Mouse (Mus musculus): ENCODE measurements around the gene Tnrc6c.

Tnrc6c gene

DNA sequence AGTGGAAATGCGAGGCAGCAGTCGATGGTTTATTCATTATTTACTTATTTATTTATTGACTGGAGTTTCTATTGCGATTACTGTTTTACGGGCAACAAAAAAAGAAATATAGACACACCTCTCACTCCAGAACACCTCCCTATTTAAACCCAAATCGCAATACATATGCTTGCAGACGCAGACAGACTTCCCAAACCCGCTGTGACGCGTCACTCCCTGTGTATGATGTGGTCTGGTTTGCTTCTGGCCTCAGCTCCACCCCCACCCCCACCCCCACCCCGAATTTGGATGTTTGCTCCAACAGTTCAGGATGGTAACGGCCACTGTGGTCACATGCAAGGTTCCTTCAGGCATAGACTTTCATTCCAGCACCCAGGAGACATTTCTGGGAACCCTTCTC lies 15.3 kb upstream of the Tnrc6c start:
- DNase-seq, result no peak

DNA sequence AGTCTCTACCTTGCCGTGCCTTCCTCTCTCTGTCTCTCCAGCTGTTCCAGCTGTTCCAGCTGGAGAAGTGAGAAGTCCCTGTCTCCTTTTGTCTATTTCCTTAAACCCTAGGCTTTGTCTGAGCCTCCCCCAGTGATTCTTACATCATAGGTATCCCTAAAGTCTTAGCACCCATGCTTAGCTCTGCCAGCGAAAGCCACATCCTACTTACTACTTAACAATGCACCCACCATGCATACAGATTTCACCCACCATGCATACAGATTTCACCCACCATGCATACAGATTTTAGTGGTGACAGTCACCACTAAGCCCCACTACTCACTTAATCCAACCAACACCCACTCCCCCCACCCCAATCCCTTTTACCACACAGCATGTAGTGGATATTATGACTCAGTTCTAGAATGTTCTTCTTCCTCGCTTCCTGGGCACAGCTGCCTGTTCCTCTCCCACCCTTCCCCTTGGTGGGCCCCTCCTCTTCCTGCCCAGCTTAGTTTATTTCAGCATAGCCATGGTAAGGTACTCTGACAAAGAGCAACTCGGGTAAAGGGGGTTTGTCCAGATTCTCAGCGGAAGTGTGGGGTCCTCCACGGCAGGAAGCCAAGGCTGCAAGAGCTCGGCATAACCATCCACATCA lies 14.6 kb upstream of the Tnrc6c start:
- DNase-seq, result no peak

DNA sequence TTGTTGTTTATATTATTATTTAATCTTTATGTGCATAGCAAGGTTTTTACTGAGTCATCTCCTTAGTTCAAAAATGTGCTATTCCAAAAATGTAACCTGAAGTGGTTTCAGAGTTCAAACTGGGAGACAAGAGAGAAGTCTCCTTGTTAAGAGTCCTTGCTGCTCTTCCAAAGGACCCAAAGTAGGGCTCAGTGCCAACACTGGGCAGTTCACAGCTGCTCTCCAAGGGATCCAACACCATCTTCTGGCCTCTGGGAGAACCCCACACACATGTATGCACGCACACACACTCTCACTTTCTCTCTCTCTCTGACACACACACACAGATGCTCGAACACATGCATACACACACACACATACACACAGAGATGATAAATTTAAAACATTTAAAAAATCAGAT lies 11.9 kb upstream of the Tnrc6c start:
- DNase-seq, result peak in 1 of 2 experiments; percentile 49

DNA sequence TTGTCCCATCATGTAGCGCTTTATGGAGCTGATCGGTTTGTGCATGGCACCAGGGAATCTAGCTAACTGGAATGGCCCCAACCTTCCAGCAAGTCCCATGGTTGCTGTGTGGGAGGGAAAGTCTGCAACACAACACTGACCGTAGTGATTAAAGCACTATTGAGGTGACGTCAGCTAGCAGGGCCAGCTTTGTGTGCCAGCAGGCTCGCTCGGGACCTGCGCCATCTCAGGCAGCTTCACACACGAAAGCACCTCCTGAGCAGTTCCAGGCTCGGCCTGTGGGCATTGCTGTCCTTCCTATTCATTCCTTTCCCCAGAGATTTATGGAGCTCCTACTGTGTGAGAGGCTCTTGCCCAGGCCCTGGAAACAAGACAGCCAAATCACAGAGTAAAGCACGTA lies 10.8 kb upstream of the Tnrc6c start:
- peak; percentile 52 to 69 for DNase-seq

DNA sequence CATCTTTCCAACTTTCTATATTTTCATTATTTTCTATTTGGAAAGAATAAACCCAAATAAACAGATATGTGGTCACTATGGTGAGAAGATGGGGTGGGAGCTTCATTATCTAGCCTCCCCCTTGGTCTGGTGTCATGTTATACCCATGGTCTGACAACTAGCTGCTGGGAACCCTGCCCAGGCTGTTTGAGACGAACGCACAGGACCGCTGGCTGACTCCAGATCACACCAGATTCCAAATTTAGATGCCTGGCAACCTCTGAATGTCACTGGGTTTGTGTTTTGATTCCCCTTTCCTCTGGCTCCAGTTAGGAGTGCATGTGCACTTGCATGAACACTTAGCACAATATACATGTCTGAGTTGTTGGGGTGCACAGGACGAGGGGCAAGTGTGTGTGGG lies 7.3 kb upstream of the Tnrc6c start:
- DNase-seq, result peak in 1 of 2 experiments; percentile 32

DNA sequence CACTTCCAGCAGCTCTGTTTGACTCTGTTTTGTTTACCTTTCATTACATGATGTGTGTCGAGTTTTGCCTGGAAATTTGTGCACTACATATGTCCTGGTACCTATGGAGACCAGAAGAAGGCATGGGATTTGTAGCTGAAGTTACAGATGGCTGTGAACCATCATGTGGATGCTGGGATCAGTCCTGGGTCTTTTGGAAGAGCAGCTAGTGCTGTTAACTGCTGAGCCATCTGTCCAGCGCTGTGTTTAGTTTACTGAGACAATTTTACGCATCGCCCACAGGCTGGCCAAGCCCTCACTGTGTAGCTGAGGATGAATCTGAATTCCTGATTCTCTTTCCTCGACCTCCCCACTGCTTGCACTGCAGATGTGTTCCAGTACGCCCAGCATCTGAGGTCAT lies 6.1 kb upstream of the Tnrc6c start:
- no peak for DNase-seq

DNA sequence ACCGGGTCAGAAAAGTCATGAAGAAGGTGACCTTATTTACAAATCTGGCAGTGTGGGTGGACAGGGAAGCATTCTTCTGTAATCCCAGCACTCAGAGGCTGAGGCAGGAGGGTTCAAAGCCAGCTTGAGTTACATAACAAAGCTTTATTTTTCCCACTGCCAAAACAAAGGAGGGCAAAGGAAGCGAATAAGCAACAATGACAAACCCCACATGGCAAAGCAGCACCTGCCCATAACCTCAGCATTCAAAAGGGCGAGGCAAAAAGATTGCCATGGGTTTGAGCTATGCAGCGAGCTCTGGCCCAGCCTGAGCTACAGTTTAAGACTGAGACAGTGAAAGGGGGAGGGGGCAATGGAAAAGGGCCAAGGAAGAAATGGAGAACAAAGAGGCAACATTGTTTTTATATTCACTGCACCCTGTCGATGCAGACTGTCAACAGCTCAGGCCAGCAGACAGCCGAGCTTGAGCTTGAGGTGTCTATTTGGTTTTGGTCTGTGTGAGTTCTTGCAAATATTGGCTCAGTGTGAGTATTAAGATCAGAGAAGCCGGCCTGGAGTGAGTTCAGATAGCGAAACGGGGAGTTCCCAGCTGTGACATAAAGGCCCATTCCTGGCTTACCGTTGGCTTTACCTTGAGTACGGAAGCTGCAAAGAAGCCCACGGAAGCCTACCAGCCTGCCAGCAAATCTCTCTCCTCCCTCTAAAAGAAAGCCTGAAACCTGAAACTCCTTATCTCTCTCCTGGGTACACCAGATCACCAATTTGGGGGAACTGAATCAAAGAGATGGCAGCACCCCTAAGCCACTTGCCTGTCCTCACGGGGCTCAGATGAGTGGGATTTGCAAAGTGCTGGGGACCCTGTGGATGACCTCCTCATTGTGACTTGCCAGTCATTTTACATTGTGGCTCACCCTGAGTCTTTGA lies 3.1 kb upstream of the Tnrc6c start:
- DNase-seq, result no peak

DNA sequence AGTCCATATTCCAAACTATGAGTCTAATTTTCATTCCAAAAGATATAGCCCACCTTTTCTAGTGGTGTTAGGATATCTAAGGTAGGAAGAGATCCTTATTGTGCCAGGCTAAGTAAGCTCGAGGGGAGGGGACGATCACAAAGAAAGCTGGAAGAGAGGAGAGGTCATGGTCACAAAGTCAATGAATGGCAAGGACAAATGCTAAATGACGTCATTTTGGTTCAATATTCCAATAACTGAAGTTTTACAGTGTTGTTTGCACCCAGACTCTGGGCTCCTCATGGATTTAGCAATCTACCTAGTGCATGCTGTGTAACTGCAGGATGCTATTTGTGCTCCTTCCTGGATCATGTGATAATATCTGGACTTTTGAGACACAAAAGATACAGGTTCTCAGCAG lies 1.2 kb upstream of the Tnrc6c start:
- DNase-seq, result no peak

DNA sequence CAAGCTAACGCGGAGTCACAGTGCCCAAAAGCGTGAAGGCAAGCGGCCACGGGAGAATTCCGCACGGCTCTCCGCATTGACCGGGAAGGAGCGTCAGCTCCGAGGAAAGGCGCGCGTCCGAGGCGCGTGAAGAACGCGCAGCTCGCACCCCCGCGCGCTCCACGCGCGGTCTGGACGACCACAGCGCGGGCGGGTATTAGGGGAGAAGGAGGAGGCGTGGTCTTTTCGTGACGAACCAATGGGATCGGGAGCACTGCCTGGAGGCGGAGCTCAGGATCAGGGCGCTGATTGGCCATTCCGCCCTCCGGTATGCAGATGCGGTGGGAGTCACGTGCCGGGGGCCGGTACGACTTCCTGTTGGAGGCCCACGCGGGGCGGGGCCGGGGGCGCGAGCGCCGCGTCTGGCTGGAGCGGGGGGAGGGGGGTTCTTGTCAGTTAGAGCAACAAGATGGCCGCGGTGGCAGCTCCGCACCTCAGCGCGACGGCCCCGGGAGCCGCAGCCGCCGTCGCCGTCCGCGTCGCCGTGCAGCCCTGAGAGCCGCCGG lies 363 bp downstream of the Tnrc6c start:
- peak; percentile 99 for DNase-seq

DNA sequence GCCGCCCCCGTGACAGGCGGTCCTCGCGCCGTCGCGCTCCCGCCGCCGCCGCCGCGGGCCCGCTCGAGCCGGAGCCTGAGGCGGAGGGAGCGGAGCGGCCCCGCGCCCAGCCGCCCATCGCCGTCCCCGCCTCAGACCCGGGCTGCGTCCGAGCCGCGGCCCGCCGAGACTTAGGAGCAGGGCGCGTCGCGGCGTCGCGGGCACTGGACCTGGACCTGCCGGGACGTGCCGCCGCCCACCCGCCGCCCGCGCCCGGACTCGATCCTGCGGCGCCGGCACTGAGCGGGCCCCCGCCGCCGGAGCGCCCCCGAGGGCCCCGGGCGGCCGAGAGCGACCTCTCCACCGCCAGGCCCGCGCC lies 824 bp downstream of the Tnrc6c start:
- peak in 1 of 2 experiments; percentile 52 for DNase-seq

DNA sequence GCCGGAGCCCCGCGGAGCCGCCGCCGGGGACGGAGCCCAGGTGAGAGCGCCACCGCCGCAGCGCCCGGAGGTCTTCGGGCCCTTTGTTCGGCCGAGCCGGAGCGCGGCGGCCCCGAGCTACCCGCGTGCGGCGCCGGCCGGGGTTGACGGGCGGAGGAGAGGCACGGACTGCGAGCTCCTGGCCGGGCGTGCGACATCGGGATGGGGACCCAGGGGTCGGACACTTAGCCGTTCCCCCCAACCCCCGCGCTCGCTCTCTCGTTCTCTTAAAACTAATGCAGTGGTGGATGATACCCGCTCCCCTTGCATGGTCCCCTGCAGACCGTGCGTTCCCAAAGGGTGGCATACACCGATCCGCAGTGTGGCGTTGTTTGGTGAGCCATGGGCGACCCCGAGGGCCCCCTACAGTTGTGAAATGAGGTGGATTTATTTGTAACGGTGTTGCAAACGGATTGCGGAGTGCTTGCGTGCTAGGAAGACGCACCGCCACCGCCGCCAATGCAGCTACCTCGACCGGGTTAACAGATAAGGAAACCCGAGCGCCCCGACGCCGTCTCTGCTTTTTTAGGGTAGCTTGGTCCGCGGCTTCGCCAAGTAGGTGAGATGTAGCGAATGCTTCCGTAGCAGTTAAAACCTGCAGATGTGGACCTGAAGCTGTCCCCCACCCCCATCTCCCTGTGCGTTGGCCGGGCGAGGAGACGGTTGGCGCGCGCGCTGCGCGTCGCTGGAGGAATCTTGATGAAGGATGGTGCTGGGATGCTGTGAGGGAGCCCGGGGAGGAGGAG lies 1.4 kb downstream of the Tnrc6c start:
- DNase-seq, result peak; percentile 67 to 70

DNA sequence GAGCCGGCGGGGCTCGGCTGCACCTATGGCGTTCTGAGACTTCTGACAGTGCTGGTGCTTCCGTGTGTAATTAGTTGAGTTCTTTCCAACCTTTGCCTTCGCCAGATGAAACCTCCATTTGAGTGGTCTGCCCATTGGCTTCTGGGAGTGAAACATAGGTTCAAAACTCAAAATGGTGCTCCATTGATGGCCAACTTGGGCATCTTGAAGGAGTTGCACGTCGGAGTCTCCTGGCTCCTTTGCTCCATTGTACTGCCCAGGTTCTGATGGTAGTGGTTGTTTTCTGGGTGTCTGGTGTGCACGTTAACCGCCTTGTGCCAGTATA lies 1.9 kb downstream of the Tnrc6c start:
- no peak for DNase-seq

DNA sequence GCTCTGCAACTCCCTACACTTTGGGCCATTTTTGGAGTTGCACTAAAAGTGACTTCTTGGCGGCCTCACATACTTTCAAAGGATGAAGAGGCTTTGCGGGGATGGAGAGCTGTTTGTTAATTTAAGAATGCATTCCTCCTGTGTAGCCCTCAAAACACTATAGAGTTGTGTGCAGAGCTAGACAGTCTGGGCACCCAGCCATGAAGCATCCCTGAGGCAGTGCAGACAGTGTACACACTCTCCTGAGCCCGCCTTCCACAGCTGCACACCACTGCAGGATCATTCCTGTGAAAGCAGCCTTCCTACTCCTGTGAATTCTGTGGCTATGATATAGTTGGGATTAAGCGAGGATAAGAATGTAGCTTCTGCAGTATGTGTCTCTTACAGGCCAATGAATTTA lies 4.9 kb downstream of the Tnrc6c start:
- DNase-seq, result peak; percentile 51 to 53

DNA sequence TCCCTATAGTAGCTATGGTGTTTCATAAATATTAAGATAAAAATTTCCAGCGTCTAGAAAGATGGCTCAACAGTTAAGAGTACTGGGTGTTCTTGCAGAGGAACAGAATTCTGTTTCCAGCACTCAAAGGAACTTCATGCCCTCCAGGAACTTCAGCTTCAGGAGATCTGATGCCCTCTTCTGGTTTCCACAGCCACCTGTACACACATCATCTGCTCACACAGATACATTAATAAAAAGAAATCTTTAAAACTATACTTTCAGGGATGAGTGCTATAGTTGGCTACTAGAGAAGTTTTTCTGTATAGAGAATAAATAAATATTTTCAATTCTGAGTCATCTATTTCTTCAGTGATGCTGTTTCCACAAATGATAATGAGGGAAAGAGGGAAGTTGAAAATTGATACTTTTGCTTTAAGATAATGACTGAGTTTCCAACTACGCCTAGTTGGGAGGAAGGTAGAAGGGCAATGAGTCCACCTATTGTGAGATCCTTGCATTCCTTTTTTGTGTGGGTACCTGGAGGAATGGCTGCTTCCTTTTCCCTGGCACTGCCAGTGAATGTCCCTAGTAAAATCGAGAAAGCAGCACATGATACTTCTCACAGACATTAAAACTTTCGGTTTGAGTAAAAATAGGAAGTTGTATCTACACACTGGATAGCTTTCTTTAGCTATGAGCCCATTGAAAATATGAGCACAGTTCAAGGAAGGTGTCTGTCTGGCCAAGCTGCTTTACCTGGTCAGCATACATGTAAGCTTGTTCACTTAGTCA lies 9.1 kb downstream of the Tnrc6c start:
- DNase-seq, result no peak

DNA sequence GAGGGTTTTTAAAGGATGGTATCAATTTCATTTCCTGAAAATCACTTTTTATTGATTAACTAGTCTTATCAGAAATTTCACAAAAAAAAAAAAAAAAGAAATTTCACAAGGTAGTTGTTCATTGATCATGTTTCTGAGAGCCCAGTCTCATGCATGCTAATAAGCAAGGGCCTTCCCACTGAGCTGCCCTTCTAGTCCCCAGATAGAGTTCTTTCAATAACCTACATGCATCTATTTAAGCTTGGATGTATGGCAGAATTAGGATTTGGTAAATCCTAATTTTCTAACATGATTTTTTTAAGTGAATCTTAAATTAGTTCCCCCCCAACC lies 9.7 kb downstream of the Tnrc6c start:
- no peak for DNase-seq

DNA sequence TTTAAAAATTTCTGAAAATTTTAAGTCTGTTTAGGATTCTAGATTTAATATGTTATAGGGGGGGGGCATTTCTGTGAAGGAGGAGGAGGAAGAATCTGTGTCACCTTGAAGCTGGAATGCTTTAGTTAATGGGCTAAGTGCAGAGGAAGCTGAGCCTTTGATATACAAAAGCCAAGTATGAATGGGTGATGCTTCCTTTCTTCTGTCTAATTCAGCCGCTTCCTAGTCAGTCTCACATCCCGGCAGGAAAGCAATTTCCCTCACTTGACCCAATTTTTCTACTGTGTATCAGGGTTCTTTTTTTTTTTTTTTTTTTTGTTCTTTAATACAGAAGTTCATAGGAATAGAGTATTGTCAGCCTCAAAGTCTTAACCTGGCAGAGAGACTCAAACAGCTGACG lies 11.1 kb downstream of the Tnrc6c start:
- no peak for DNase-seq

DNA sequence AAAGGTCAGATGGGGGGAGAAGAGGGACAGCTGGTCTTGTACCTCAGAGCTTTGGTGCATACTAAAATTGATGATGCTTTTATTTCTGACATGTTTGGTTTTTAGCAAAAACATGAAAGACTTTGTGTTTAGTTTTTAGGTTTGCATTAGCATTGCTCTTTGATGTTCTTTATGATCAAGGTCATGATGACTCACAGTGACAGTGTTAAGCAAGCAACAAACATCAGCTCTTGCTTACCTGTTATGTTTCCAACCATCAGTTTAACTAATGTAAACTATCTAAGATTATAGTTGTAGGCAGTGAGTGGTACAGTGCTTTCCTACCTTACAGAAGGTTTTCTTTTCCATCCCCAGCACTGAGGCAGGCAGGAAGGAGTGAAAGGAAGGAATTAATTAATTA lies 12.5 kb downstream of the Tnrc6c start:
- no peak for DNase-seq

DNA sequence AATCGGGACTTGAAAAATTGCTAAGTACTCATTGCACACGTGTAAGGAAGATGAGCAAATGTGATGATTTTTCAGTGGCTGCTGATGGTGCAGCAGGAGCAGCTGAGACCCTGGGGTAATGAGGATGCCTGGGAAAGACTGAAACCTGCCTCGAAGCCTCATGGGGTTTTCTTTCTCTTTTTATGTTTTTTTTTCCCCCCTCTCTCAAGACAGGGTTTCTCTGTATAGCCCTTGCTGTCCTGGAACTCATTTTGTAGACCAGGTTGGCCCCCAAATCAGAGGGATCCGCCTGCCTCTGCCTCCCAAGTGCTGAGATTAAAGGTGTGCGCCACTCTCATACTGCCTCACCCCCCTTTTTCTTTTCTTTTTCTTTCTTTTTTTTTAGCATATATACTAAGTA lies 13.1 kb downstream of the Tnrc6c start:
- no peak for DNase-seq

DNA sequence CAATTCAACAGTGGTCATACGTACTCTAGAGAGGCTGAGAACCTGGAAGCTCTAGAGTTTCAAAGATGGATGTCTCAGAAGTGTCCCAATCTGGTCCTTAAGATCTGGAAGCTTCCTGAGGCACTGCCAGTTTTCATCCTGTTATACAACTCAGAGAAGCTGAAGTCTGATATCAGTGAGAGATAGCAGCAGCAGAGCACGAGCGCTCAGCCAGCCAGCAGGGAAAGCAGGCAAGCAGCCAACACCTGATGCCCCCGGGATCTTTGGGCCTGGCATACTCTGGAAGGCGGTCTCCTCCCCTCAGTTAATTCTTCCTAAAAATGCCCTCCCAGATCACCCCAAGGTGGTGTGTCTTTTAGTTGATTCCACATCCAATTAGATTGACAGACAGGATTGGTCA lies 13.7 kb downstream of the Tnrc6c start:
- DNase-seq, result peak; percentile 62

DNA sequence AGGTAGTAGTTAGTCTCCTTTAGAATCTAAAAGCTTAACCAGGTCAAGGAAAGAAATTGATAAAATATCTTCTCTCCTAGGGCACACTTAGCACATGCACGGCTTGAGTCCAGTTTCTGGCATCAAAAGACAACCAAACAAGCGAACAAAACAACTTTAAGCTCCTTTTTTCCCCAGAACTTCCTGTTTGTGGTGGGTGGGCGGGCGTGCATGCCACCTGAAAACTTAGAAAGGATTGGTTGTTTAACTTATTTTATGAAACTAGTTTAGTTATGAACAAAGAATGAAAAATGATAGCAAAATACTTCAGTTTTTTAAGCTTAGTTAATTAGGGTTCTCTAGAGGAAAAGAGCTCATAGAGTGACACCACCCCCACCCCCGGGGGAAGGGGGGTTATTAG lies 17.5 kb downstream of the Tnrc6c start:
- DNase-seq, result no peak

DNA sequence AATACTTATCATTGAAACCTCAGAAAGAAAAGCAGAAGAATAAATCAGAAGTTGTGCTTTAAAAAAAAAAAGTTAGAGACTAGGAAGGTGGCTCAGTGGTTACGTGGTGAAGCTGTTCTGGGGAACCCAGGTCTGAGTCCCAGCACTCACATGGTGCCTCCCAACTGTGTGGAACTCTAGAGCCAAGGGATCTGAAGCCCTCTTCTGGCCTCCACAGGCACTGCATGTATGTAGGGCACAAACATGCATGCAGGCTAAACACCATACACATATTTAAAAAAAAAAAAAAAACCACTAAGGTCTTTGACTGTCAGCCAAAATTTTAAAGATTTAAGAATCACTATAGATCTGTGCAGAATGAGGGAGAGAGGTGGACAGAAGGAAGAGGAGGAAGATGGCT lies 20.4 kb downstream of the Tnrc6c start:
- DNase-seq, result no peak

DNA sequence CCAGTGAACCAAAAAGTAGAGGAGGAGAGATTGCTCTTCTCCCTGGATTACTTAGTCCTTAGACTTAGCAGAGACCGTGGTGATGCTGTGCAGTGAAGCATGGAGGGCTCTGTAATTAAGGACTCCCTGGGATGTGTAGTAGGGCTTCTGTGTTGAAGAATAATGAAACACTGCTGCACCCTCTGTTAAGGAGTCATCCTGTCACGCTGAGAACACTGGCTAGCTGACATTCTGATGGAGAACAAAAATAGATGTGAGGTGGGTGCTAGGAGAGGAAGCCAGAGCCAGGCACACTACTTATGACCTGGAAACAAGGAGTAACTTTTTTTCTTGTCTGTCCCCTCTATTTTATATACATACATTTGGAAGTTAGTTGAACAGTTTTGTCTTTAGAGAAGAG lies 22.6 kb downstream of the Tnrc6c start:
- no peak for DNase-seq

DNA sequence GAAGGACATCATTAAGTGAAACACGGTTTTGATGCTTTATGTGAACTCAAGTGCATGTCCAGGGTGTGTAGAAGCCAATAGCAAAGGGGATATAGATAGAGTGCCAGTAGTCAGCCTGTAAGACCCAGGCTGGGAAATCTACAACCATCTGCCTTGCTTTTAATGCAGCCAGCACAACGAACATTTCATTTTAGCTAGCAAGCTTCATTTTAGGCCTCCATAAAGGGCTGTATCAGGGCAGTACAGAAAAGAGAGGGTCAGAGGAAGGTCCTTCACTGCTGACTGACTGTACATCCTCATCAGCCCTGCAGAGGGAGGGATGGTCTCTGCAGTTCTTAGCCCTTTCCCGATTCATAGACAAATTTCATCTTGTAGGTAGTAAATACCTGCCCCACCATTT lies 23.0 kb downstream of the Tnrc6c start:
- no peak for DNase-seq
